Mouse (Mus musculus): ENCODE results near the gene Slc4a11.

- TF ChIP-seq POLR2A (IDR thresholded peaks at IDR 0.05; ENCODE audit: borderline replicate concordance, insufficient read depth, low read length) (no peak), CTCF (IDR thresholded peaks at IDR 0.05; ENCODE audit: borderline replicate concordance, insufficient read depth, low read depth, low read length) (no peak)
These were observed 62.4 kb downstream of the Slc4a11 start for GRCm38 (mm10) chr2:130634739-130635411.
